Mouse (Mus musculus) myocyte (in vitro differentiated cells): Measurements from ENCODE around the gene Mpzl1.

Experiments used
- POLR2A ChIP-seq: IDR thresholded peaks from one replicate; pipeline ENCODE4 v1.6.1; 2011; ENCODE audit warnings: low read depth, mild to moderate bottlenecking, control low read depth, moderate library complexity; ENCODE audit not compliant: insufficient read length
- TCF12 ChIP-seq: IDR thresholded peaks from one replicate; pipeline ENCODE4 v1.6.1; 2011; ENCODE audit warnings: mild to moderate bottlenecking, control low read depth; ENCODE audit not compliant: poor library complexity, insufficient read depth, severe bottlenecking

DNA sequence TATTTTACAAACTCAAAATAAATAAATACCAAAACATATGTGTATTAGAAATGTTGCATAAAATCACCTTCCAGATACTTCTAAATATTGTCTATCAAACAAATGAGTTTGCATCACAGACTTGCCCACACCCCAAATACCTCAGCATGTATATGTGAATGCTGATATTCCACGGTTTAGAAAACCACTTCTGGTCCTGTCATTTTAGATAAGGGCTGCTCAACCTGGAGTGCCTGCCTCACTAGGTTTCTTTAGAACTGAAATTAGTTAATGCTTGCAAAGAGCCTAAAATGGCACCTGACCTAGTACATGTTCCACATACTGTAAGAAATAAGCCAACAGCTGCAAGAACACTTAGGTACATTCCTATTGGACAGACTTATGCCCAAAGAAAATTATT is 5.7 kb downstream of the Mpzl1 start:
- TF ChIP-seq TCF12 (no peak), POLR2A (no peak)
